Mouse (Mus musculus) erythroblast, embryonic 14.5 days (primary cell): ENCODE measurements around the gene Supv3l1.
"Not testable (repeated sequence)": the region's sequence is repeated elsewhere in the genome, so short reads cannot be mapped to it uniquely, and the experiment has no call there.

Experiments
- GATA1 ChIP-seq: IDR thresholded peaks from 2 replicates; pipeline ENCODE4 v1.6.1; 2012; ENCODE audit warnings: low read length, inconsistent platforms, mixed read lengths
- TAL1 ChIP-seq: IDR thresholded peaks from 3 replicates; pipeline ENCODE4 v1.6.1; 2012; ENCODE audit warnings: low read length, inconsistent platforms, mixed read lengths

- not testable (repeated sequence) for TF ChIP-seq GATA1, TAL1
Measured at GRCm38 (mm10) chr10:62452001-62452400, 2.5 kb upstream of the Supv3l1 start.
